Mouse (Mus musculus) large intestine, adult 2 months (tissue): ENCODE results near the gene Epb41l2. TPM values are rescaled to one million over a fixed set of nuclear protein-coding genes. Genes with fewer than 3 reads are reported as not detected.

Source experiments
- DNase-seq: peaks from one replicate; pipeline ENCODE4 v3.0.0-alpha.2; 2012; ENCODE audit warnings: low read depth, low spot score
- WGBS: fragments of 180-500 bp; shearing (Covaris S2); methylation state at CpG from one replicate; pipeline ENCODE4 v1.1.7; 2018; 5-methylcytosine and 5-hydroxymethylcytosine counted together
- polyA plus RNA-seq: library from polyadenylated mRNA; depleted of rRNA; stranded (reverse); fragments of >200 nt; gene quantifications from 2 replicates; pipeline ENCODE4 v1.2.3, GENCODE M21; 2012

Epb41l2 gene
- polyA plus RNA-seq, 1 experiment: 21.6 TPM

DNA sequence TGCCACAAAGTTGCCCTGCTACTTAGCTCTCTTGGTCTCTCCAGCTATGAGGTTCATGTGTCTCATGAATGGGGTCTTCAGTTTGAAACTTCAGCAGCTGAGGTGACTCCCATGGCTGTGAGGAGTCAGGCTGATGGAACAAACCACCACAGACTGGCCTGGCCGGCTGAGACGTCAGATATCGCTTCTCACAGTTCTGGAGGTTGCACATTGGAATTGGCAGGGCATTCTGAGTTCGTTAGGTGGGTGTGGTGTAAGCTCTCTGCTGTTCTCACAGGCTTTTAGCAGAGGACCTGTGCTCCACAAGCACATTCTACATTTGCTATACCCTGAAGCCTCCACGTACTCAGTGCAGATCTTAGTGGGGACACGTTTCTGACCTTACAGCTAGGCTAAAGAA, 71.3 kb downstream of the Epb41l2 start:
- no peak for DNase-seq
- 18% methylated on average over 6 of the region's 6 CpGs for WGBS

DNA sequence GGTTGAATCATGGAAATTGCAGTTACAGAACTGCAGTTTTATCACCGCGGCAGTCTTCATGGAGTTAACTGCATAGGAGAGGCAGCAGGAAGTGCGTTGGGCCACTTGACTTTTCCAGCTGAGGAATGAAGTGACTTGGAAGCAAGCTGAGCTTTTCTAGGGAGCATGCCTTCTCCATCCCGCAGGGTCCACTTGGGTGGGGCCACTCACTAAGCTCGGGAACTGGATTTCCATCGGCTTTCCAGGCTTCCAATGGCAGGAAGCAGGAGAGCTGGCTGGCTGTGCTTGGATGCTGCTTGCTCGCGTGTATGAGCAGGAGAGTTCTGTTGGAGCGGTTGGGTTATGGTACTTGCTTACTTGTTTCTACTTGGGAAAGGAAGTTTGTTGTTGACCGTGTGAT, 72.8 kb downstream of the Epb41l2 start:
- DNase-seq: no peak
- WGBS: 41% methylated on average over 10 of the region's 10 CpGs

DNA sequence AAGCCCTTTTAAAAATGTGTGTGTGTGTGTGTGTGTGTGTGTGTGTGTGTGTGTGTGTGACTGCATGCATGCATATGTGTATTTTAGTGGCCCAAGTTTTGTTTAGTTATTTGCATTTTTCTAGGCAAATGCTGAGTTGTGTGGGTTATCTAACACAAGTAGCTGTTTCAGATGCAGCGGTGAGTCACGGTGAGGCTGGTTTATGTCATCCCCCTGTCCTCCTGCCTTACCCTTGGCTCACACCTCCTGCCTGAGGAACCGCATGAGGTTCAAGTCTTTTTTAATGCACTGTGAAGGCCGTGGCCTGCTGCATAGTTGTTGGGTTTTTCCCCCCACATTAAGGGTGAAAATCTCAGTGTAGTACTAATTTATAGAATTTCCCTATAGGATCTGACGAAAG, 73.3 kb downstream of the Epb41l2 start:
- DNase-seq: no peak
- WGBS: 63% methylated on average over 5 of the region's 5 CpGs

DNA sequence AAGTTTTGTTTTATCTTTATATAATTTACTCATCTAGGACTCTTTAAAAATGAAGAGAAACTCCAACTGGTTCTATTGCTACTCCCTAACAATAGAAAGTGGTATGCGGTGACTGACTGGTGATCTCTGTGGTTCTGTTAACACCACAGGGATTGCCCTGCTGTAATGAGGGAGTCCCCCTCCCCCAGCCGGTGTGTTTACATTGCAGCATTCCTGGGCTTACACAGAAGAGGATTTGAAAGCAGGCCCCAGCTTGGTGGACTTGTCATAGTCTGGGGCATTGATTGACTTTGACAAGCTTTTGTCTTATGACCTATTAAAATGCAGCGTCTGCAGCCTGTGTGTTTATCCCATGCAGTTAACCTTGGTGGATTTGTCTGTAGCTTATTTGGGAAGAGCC, 73.9 kb downstream of the Epb41l2 start:
- WGBS: 35% methylated on average over 3 of the region's 3 CpGs
- DNase-seq: no peak

DNA sequence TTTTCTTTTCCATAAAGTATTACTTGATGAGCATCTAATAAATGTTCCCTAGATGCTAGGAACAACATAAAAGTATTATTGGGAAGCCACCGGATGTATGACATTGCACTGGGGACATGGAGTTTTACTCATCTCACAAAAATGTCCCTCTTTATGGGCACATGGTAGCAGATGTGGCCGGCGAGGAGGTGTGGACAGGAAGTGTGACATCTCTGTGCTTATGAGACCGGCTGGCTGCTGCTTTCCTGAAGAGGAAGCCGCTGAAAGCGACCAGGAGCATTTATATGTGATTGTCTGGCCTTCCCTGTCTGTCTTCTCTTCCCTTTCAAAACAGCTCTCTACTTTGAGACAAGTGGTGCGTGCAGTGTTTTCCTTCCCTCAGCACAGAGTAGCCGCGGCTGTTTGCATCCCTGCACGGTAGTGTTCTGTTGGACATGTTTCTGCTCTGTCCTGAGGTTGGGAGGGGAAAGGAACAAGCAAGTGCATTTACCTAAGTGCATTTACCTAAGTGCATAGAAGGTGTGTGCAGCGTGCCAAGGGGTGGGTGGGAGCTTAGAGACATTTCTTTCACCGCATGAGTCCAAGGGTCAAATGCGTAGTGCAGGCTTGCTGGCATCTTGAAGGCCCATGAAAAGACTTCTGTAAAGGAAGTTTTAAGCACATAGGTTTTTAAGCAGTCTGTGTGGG, 74.9 kb downstream of the Epb41l2 start:
- WGBS: 12% methylated on average over 13 of the region's 13 CpGs
- no peak for DNase-seq

DNA sequence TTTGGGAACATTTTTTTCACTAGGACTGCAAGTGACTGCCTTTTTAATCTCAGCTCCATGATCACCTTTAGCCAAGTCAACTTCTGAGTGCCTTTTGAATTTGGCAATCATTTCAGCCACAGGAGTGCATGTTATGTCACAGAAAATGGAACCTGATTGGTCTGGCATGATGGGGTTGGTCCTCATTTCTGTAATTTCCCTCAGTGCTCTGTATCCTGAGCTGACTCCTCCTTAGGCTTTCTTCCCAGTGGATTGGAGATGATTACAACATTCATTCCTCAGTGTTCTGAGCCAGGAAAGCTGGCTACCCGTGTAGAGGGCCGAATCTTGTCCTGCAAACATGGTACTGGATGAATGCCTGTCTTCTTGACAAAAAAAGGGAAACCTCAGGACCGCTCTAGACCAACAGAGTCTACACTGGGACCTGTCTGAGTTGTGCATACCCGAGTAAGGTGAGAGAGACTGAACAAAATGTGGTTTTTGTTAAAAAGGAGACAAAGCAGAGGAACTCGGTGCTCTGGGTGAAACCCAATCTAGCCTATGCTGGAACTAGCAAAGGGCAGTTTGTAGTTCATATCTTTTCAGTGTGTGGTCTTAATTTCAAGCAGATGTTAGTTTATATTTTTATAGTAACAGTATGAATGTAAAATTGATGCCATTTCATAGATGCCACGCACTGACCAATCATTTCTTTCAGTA, 77.3 kb downstream of the Epb41l2 start:
- DNase-seq: no peak
- WGBS: 75% methylated on average over 6 of the region's 6 CpGs

DNA sequence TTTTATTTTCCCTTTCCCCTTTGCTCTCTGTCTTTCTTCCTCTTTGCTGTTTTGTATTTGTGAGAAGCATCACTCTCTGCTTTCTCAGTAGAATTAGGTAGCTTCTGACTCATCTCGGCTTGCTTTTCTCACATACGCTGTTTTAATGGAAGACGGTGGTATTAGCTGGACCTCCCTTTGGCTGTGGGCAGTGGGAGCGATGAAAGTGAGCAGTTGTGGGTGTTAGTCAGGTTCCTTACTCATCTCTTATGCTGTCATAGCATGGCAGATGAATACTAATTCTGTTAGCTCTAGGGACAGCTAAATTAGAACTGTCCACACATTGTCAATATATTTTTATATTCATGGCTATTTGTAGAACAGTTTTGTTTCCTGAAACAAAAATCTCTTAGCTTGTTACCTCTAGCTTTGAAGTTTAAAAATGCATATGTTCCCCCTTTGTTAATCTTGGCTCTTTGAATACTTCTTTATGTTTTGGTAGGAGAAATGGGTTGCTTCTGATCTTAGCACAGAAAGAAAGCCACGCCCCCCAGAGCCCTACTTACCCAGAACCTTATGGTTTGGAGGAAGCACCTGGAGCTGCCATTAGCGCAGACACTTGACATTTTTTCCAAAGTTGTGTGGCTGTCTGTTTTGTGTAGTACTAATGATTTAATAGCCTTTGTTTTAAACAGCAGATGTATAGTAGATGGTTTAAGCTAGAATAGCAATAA, 78.1 kb downstream of the Epb41l2 start:
- 87% methylated on average over 6 of the region's 6 CpGs for WGBS
- DNase-seq: no peak

DNA sequence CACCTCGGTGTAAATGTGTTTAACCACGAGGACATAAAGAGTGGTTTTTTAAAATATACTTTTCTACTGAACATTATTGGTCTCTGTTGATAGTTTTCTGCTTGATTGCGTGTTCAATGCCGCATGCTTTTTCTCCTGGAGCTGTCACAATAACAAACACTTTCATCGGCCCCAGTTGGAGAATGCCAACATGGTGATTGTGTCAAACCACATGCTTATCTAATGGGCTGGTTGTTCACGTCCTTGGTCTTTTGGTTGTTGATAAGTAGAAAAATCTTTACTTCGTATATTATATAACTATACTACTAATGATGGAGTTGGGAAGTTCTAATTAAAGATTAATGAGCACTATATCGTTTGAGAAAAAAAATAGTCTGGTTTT, 78.7 kb downstream of the Epb41l2 start:
- 81% methylated on average over 8 of the region's 8 CpGs for WGBS
- DNase-seq: no peak

DNA sequence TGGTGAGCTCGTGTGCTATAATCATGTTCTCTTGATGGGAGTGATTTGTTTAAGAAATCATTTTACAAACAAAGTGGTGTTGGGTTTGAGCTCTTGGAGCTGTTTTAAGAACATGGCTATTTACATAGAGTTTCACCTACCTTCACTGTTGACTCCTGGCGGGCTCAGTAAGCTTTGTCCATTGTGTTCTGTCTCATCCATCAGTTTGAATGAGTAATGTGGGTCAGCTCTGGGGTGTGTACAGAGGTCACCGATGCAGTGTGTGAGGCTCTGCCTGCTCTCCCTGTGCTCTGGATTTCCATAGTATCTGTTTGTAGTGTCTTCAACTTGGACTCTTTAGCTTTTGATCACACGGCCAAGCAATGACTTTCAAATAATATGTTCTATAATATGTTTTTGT, 79.6 kb downstream of the Epb41l2 start:
- no peak for DNase-seq
- 60% methylated on average over 4 of the region's 4 CpGs for WGBS

DNA sequence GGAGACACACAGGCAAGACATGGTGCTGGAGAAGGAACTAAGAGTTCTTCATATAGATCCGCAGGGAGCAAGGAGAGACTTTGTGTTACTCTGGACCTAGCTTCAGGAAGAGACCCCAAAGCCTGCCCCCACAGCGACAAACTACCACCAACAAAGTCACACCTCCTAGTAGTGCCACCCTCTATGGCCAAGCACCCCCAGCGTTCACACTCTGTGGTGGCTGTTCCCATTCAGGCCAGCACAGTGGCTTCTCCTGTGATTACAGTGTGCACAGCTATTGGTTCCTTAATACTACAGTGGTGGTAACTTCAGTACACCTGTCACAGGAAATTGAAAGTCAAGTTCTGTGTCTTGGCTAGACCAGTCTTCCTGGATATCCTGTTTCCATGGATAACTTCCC, 80.3 kb downstream of the Epb41l2 start:
- WGBS: 97% methylated on average over 3 of the region's 3 CpGs
- DNase-seq: no peak

DNA sequence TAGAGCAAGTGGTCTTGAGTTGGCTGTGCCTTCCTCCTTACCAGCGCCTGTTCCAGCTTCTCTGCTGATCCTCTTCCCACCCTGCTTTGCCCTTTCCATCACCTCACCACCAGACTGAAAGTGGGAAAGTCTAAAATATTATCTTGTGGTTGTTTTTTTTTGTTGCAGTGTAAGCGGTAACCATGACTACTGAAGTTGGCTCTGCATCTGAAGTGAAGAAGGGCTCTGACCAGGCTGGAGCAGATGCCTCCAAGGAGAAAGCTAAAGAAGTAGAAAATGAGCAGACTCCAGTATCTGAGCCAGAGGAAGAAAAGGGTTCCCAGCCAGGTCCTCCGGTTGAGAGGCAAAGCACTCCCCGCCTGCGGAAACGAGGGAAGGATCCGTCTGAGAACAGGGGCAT, 81.8 kb downstream of the Epb41l2 start:
- WGBS: 90% methylated on average over 7 of the region's 7 CpGs
- no peak for DNase-seq

DNA sequence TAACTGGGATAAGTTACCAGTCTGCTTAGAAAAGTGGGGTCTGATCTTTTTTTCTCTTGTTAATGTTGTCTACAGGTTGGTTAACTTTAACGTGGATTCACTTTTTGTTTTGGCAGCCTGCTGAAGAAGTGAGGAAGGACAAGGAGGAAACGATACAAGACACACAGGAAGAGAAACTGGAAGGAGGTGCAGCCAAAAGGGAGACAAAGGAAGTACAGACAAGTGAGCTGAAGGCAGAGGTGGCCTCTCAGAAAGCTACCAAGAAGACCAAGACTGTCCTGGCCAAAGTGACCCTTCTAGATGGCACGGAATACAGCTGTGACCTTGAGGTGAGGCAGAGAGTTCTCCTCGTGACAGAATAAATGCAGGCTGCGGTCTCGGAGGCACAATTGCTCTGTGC, 84.0 kb downstream of the Epb41l2 start:
- no peak for DNase-seq
- WGBS: 79% methylated on average over 6 of the region's 6 CpGs

DNA sequence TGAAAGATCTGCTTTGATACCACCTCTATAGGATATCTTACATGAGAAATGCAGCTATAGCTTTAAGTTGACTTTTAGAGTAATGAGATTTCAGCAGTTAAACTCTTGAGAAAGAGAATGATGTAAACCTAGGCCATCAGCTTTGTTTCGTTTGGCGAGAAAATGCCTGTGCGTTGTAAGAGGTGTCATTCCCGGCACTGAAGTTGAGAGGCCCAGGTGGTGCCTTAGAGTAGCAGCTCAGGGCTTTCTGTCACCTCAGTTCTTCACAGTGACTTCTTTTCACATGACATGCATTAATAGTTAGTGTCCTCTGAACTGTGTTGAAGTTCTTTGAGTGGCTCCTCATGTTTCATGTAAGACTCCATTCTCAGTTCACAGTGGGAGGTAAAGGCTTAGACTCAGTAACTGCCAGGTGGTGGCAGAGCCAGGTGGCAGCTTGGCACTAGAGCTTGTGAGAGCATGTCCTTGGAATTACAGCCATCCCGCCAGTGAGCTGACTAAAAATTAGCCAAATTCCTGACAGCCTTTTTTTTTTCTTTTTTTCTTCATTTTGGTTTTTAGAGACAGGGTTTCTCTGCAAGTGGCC, 84.7 kb downstream of the Epb41l2 start:
- no peak for DNase-seq
- WGBS: 84% methylated on average over 5 of the region's 5 CpGs

DNA sequence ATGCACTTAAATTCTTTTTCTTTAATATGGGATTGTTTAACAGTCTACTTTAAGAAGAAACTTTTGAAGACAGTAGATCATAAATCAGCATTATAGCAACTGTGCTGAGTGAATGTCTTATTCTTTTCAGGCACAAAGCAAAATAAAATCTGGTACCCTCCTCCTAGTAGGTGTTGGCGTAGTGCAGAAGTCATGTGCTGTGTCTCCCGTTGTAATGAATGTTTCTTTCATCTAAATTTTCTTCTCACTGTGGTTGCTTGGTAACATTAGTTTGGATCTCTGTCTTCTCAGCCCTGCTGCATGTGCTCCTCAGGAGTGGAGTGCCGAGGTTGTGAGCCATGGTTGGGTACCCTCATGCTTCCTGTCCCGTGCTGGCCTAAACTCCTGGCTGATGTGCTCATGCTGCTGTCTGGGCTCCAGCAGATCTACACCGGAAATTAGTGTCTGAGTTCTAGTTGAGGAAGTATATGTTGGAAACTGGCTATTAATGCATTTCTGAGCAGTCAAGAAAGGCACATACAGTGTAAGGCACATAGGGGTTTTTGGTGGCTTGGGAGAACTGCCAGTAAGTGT, 87.4 kb downstream of the Epb41l2 start:
- no peak for DNase-seq
- WGBS: 65% methylated on average over 5 of the region's 5 CpGs

DNA sequence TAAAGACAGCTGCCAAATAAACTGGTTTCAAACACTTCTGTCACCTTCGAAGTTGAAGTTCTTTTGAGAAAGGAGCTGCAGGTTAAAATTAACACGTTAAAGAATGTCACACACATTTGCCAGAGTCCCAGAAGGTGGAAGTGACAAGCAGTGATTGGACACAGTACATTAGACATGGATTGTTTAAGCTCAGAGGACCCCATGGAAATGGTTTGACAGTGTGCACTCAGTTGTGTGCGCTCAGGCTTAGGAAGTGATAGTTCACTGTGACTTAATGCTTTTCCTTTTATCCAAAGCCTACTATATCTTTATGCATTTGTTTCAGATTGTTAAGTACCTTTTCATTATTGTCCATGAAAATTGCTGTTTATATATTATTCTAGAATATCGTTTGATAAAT, 89.1 kb downstream of the Epb41l2 start:
- 90% methylated on average over 4 of the region's 4 CpGs for WGBS
- DNase-seq: no peak

DNA sequence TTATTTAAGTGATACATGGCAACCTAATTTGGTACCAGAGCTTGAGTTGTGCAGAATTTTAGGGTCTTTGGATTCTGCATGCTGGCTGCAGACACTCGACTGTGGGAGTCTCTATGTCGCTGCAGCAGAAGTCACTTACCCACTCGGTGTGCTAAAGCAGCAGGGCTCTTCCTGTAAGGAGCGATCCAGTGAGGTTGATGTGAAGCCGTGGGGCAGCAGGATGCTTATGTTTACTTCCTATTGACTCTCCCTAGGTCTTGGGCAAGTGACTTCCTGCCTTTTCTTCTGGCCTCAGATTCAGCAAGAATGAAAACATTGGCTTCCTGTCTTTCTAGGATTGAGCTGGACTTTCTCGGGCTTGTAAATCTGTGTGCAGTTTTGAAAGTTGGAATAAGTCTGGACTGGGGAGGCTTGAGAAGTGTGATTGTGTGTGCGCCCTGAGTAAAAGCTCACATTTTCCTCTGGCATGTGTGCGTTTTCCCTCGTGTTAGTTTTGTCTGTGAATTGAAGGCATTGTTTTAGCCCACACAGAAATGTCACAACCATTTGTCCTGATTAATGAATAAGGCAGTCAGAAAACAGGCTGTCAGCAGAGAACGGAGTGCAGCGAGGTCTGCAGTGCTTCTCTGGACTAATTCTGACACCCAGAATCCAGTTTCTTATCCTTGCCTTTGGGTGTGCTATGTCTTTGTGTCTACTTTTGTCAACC, 89.9 kb downstream of the Epb41l2 start:
- WGBS: 61% methylated on average over 11 of the region's 11 CpGs

DNA sequence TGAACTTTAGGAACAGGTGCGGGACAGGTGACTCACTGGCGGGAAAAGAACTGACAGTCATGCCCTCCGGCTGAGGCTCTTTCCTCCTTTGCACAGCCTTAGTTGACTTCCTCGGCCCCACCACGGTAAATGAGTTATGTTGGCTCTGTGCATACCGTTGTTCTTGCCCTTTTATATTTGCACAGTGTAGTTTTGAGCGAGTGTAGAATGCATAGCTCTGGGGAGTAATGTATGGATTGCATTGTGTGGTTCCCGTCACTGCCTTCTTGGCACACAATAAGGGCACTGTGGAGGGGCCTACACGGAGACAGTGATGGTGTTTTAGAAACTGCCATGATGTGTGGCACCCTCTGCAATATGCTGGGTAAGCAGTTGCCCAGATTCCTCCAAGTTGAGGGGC, 93.6 kb downstream of the Epb41l2 start:
- no peak for DNase-seq

More for the DNA sequence above, 89.9 kb downstream of the Epb41l2 start:
- no peak for DNase-seq

DNA sequence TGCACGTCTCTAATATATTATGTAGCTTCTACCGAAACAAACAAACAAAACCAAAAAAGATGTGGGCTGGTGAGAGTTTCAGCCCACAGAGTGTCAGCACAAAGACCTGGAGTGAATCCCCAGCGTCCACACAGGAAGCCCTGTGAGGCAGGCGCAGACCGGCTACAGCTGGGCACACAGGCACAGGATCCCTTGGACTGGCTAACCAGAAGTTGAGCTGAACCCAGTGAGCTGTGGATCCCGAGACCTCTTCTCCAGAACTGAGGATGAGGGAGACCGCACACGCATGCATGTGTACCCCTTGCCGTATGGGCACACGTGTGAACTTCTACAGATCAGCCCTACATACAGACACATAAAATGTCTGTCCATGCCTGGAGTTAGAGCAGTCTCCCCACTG, 94.2 kb downstream of the Epb41l2 start:
- no peak for DNase-seq
- 93% methylated on average over 10 of the region's 10 CpGs for WGBS

More for the DNA sequence above, 93.6 kb downstream of the Epb41l2 start:
- WGBS: 41% methylated on average over 9 of the region's 9 CpGs

DNA sequence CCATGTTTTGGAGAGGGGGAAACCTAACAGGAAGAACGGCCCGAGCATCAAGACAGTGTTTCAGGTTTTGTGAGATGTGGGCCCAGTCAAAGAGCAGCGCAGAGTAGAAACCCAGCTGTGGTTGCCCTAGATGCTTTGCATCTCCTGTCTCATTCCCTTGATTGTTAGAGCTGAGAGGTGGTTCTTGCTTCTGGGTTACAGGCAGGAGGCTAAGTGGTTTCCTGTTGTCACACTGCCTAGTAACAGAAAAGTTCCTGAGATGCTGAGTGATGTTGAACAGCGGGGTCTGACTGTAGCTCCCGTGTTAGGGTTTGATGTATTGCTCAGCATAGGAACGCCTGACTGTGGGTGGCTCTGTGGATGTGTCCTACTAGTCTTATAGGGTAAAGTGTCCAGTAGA, 97.5 kb downstream of the Epb41l2 start:
- no peak for DNase-seq
- WGBS: 81% methylated on average over 6 of the region's 6 CpGs

DNA sequence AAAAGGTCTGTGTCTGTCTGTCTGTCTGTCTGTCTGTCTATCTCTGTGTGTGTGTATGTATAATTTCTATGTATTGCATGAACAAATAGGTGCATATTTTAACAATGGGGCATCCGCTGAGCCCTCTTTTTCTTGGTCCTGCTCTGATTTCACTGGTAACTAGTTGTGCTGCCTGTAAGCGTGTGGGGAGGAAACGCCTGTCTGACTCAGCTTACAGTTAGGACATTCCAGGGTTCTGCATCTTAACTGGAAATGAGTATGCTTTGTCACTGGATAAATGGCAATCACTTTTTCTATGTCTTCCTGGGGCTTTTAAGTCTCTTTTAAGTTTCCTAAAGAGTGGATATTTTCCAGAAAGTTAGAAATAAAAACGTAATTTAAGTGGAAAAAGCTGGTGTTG, 98.4 kb downstream of the Epb41l2 start:
- 85% methylated on average over 4 of the region's 4 CpGs for WGBS
- no peak for DNase-seq
